Mouse (Mus musculus) lung, postnatal 10 days (tissue): Measurements from ENCODE around the gene Madd.

Source experiments
- DNase-seq: peaks from one replicate; pipeline ENCODE4 v3.0.0; 2021

The Madd gene

GRCm38 (mm10) chr2:91183711-91184405, at the start of gene Madd:
Madd (minus strand) TSS chr2:91183837.
- peak; percentile 73 for DNase-seq

GRCm38 (mm10) chr2:91229735-91230134, 46.1 kb upstream of the Madd start:
- DNase-seq: no peak

GRCm38 (mm10) chr2:91223614-91224013, 40.0 kb upstream of the Madd start:
- no peak for DNase-seq

- DNase-seq: no peak
Measured at GRCm38 (mm10) chr2:91220501-91220900, 36.9 kb upstream of the Madd start.

- peak; percentile 22 for DNase-seq
Measured at GRCm38 (mm10) chr2:91217032-91217431, 33.4 kb upstream of the Madd start.

- DNase-seq: no peak
Measured at GRCm38 (mm10) chr2:91213311-91213710, 29.7 kb upstream of the Madd start.

GRCm38 (mm10) chr2:91206254-91206775, 22.7 kb upstream of the Madd start:
- DNase-seq: no peak

GRCm38 (mm10) chr2:91202972-91203656, 19.5 kb upstream of the Madd start:
- DNase-seq: no peak

- DNase-seq: peak; percentile 96
Measured at GRCm38 (mm10) chr2:91202222-91202971, 18.8 kb upstream of the Madd start, which contains the start of the genes Nr1h3 and Acp2. Nr1h3 (minus strand) TSS chr2:91202834. Acp2 (plus strand) TSS chr2:91202885.

GRCm38 (mm10) chr2:91198888-91199287, 15.3 kb upstream of the Madd start:
- no peak for DNase-seq

GRCm38 (mm10) chr2:91196577-91197001, 13.0 kb upstream of the Madd start:
- peak; percentile 67 for DNase-seq

GRCm38 (mm10) chr2:91194624-91195332, 11.1 kb upstream of the Madd start:
- DNase-seq: peak; percentile 95

- DNase-seq: no peak
Measured at GRCm38 (mm10) chr2:91190501-91190900, 6.9 kb upstream of the Madd start.

- no peak for DNase-seq
Measured at GRCm38 (mm10) chr2:91187431-91187830, 3.8 kb upstream of the Madd start.

- no peak for DNase-seq
Measured at GRCm38 (mm10) chr2:91186208-91186607, 2.6 kb upstream of the Madd start.

- peak; percentile 97 for DNase-seq
Measured at GRCm38 (mm10) chr2:91183148-91183513, 506 bp downstream of the Madd start.

GRCm38 (mm10) chr2:91182405-91183147, 1.1 kb downstream of the Madd start:
- peak; percentile 78 for DNase-seq

- no peak for DNase-seq
Measured at GRCm38 (mm10) chr2:91182016-91182404, 1.6 kb downstream of the Madd start.

- DNase-seq: no peak
Measured at GRCm38 (mm10) chr2:91180706-91181105, 2.9 kb downstream of the Madd start.

GRCm38 (mm10) chr2:91179825-91180224, 3.8 kb downstream of the Madd start:
- DNase-seq: no peak

GRCm38 (mm10) chr2:91176234-91176633, 7.4 kb downstream of the Madd start:
- DNase-seq: no peak

- no peak for DNase-seq
Measured at GRCm38 (mm10) chr2:91175490-91175889, 8.1 kb downstream of the Madd start.
